Mouse (Mus musculus) right cerebral cortex, postnatal 36 days (tissue): ENCODE measurements around the gene Ckb.
"Not testable (repeated sequence)": the region's sequence is repeated elsewhere in the genome, so short reads cannot be mapped to it uniquely, and the experiment has no call there.

Experiments
- DNase-seq, 2 experiments: peaks; one replicate each; pipeline ENCODE4 v3.0.0; 2022; ENCODE audit warnings: low spot score in 2 of 2, mixed read lengths in 1 of 2

Ckb gene

DNA sequence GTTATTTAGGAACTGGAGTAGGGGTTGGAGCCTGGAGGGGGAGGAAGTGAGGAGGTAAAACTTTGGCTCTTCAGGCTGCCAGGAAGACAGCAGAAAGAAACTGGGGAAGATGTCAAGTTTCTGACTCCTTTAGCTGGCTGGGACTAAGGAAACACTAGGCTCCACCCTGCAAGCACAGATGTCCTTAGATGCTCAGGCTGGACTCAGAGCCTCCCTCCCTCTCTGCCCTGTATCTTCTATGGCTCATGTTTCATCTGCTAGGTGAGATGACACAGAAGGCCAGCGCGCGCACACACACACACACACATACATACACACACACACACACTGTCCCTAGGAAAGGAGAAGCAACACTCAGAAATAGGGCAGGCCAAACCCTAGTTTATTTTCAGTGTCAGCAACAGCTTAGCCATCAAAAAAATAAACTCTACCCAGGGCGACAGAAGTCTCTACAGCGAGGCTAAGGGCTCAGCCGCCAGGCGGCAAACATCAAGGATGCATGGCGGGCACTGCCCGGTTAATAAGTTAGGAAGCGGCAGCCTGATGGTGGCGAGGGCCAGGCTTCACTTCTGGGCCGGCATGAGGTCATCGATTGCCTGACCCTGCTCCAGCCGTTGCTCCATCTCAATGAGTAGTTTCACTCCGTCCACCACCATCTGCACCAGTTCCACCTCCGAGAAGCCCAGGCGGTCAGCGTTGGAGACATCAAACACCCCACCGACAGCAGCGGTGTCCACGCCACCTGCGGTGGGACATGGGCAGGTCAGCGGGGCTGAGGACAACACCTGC lies 2.9 kb downstream of the Ckb start:
- no peak for DNase-seq

DNA sequence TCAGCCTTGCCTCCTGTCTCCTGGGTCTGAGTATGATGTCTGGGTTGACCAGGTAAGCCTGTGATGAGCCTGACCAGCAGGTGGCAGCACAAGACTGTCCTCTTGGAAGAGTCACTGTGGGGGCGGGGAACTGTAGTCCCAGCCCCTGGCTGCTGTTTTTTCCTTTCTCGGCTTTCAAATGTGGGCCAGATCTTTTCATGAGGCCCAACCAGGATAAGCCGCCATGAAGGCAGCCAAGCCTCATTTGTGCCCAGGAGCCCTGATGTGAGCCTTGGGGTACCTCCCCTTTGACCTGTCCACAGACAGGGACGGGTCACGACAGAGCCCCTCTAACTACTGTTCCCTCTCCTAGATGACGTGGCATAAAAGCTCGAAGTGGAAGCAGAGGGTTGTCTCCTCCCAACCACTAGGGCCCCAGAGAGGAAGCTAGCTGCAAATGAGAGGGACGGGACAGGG lies 3.7 kb downstream of the Ckb start:
- peak; percentile 94 for DNase-seq

DNA sequence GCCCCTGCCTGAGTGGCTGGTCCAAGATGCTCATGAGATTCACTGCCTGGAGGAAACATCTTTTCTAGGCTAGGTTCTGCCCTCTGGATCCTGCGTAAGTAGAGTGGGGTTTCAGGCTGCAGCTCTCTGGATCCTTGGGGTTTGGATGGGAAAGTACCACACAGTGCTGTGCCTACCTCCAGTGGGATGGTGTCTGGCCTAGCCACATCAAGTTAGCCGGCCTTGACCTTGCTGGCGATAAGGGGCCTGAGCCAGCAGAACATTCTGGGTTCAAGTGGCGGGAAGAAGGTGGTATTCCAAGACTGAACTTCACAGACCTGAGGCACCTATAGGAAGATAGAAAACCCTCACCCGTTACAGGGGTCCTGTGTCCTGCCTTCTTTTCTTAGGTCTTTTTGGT lies 4.7 kb downstream of the Ckb start:
- no peak for DNase-seq

DNA sequence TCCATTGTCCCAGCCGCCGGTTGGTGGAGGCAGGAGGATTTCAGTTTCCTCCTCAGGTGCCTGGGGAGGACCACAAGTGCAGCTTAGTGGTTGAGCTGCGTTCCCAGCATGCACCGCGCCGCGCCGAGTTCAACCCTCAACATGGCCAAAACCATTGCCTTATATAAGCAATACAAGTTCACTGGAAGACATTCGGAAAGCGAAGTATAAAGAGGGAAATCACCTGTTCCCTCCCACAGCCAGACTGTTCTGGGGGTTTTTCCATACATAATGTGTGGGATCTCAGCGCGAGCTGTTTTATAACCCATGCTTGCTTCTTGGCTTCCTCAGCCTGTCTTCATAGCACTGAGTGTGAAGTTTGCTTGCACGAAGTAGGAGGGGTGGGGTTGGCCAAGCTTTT lies 5.8 kb downstream of the Ckb start:
- peak; percentile 81 to 87 for DNase-seq

DNA sequence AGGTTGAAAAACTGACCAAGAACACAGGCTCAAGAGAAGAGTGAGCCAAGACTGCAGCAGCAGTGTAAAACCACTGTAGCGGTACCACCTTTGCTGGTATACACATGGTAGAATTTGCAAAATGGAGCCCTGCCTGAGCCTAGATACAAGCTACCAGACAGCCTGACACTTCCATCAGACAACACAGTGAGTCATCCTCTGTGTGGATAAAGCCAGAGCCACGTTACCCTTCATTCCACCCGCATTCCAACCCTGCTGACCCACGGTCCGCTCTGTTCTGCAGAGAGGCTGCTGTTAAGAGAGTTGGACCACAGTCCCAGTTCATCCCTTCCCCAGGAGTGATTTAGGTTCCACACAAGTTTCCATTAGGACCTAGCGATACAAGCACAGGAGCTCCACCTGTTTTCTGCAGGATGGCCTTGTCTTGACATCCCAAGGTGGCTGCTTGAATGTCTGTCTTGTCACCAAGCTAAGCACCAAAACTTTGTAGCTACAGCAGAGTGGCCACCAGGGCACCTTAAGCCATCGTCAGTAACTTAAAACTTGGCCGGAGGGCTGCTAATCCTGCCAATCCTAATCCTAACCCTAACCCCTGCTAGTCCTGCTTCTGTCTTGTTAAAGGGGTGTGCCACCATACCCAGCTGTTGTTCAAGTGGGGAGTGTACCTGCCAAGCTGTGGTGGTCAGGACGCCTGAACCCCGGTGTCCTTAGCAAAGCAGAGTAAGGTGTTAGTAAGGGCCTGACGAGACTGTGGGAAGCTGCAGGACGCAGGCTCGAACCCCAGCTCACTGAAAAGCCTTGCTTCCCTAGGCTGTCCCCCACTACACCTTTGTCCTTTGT lies 6.9 kb downstream of the Ckb start:
- DNase-seq, result no peak

- no peak for DNase-seq
These were observed 7.9 kb downstream of the Ckb start for GRCm38 (mm10) chr12:111664144-111664634.

DNA sequence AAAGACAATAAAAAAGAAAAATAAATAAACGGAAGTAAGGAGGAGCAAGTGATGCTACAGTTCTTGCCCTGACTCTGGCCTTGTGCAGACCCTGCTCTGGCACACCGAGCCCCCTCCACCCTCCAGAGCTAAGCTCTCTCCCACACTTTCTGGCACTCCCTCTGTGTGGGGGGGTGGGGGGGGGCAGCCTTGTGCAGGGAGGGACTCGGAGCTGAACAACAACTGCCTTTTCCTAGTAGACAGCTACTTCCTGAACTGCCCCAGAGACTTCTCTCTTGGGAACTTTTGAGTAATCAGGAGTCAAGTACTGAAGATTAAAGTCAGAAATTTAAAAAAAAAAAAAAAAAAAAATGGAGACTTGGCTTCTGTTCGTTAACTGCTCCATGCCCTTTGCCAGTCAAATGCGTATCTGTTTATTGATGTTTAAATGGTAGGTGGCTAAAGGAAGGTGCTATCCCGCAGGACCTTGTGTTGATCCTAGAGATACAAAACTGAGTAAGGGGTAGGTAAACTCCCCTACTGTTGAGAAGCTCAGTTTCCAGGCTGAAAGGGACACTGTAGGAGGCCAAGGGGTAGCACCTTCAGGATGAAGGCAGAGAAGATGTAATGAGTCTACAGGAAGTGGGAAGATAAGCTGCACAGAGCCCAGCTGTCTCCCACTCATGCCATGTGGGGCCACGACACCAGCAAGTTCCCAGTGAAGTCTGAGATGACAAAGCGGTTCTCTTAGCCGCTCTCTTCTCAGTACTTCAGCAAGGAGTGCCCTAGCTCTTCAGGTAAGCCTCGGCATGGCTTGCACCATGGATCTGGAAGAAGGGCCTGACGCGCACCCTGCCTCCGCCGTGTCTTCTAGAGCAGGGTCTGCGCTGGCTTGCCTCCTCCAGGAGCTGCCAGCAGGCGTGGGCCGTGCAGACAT lies 8.7 kb downstream of the Ckb start:
- no peak for DNase-seq

- DNase-seq, result not testable (repeated sequence)
These were observed 10.6 kb downstream of the Ckb start for GRCm38 (mm10) chr12:111661554-111661953.

- DNase-seq, result no peak
These were observed 11.5 kb downstream of the Ckb start for GRCm38 (mm10) chr12:111660628-111661027.

- no peak for DNase-seq
These were observed 12.8 kb downstream of the Ckb start for GRCm38 (mm10) chr12:111659331-111659730.

GRCm38 (mm10) chr12:111655695-111656094 lies 16.4 kb downstream of the Ckb start:
- DNase-seq, result no peak

GRCm38 (mm10) chr12:111653434-111653833 lies 18.7 kb downstream of the Ckb start:
- peak in 1 of 2 experiments; percentile 62 for DNase-seq

DNA sequence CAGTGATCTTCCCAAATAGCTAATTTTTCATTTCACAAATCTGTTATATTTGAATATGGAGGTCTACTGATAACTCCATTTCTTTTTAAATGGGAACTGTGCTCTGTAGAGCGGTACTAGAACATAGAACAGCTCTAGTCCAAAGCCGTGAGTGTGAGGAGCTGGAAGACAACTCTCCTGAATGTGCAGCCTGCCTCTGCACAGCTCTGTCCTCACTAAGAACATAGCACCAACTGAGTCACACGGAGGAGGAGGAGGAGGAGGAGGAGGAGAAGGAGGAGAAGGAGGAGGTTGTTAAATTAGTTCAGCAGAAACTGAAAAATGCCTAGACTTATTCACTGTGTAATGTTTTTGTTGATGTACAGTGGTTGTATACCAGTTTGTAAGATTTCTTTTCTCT lies 19.2 kb downstream of the Ckb start:
- DNase-seq, result no peak

DNA sequence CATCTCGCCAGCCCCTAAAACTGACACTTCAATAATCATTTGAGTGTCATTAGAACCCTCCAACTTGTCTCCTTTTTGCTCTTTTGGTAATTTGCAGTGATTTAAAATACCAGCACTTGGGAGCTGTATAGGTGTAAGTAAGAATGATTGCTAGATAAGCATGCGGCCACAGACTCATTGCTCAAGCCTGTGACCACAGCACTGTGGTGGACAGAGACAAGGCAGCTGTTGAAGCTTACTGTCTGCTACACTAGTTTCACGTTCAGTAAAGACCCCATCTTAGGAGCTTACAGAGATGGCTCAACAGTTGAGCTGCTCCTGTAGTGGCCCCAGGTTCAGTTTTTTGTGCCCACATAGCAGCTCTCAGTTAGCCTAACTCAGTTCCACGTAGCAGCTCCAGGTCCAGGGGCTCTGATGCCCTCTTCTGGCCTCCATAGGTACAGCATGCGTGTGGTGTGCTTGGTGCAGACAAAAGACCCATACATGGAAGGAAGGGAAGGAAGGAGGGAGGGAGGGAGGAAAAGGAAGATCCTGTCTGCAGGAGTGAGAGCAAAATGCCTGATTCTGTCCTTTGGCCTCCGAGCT lies 24.0 kb downstream of the Ckb start:
- peak in 1 of 2 experiments; percentile 71 for DNase-seq
